Mouse (Mus musculus): Measurements from ENCODE around the gene Sugp1. TPM values are rescaled to one million over a fixed set of nuclear protein-coding genes. Genes with fewer than 3 reads are reported as not detected.

Sugp1 gene
- 2.5 and 5.6 TPM in 2 replicates for polyA plus RNA-seq (2012; rRNA removed)

DNA sequence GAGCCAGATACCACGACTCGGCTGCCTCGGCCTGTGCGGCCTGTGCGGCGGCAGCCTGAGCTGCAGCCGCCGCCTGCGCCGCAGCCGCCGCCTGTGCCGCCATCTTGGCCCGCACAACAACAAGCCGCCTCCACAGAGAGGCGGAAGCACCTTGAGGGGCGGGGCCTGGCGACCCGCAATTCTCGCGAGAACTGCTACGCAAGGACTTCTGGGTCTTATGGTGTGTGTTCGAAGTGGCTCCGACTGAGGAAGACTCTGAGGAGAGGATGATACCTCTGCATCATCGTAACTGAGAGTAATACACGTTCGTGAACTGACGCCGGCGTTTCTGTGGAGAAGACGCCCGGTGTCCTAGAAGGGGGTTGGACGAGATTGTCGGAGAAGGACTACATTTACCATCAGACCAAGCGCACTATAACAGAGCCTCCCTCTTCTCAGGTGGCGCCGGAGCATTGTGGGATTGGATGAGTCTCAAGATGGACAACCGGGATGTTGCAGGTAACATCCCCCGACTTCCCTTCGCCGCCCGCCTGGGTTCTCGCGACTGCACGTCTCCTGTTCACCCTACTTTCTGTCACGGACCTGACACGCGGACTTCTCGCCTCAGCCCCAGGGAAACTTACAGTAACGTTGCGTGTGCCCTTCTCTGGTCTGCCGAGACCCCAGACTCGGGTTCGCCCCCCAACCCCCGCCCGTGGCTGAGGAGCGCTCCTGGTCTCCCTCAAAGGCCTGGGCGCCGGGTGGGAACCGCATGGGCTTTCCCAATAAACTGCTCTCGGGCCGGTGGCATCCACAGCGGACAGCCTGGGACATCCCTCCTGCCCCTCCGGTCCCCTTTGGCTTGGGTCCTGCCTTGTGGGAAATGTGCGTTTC lies at the start of gene Sugp1, which contains the start of gene Mau2:
TSS of gene Sugp1 (plus strand) at position 231 of the 873 bp plus-strand sequence.
TSS of gene Mau2 (minus strand) at position 152 of the 873 bp plus-strand sequence.

DNA sequence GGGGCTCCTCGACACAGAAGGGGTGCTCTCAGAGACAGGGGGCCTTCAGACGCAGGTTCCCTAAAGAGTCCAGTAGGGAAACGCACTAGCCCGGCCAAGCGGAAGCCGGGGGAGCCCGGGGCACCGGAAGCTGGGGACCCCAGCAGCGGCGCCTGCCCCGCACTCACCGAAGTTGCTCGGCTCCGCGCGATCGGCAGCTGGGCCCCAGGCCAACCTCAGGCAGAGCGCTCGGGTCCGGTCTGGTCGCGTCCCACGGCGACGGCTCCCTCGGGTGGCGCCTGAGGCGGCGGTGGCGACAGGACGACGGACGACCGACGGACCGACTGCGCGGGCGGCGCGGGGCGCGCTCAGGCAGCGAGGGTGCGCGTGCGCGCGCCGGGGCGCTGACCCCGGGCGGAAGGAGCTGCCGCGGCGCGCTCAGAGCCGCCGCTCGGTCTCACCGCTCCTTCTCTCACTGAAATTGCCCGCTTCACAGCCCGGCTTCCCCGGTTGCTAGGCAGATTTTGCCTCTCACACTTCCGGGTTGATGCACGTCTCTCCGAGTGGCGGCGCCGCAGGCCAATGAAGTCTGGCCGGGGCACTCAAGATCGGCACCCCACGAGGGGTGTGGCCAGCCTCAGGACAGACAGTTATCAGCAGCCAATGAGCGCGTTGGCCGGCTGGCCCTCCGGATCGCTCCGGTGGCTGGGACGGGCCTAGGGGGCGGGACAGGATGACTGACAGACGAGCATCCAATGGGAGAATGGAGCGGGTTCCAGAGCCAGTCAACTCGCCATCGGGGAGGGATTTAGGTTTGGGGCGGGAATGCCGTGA lies 46.6 kb upstream of the Sugp1 start, which contains the start of gene Gatad2a:
TSS of gene Gatad2a (minus strand) at position 609 of the 813 bp plus-strand sequence.

DNA sequence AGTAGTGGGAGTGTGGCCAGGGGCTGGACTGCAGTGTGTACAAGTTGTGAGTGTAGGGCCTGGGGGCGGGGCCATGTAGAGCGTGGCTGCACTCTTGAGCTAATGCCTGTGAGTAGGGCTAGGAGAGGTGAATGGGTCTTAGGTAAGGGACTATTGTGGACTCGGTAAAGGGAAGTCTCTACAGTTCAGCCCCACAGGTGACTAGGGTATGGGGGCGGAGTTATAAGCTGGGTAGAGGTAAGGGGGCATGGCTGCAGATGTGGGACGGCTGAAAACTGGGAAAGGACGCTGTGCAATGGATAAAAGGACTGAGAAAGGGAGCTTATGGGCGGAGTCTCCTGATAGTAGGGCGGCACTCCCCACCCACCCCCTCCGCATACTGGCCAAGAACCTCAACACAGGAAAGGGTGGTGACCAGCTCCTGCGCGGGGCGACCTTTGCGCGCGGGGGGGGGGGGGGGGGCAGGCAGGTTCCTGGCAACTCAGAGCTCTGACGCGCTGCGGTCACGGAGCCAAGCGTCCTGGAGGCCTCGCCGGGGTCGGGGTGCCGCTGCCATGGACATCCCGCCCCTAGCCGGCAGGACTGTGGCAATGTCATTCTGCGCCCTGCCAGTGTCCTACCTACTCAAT lies 29.9 kb downstream of the Sugp1 start, which contains the start of gene Tm6sf2:
TSS of gene Tm6sf2 (plus strand) at position 484 of the 629 bp plus-strand sequence.

DNA sequence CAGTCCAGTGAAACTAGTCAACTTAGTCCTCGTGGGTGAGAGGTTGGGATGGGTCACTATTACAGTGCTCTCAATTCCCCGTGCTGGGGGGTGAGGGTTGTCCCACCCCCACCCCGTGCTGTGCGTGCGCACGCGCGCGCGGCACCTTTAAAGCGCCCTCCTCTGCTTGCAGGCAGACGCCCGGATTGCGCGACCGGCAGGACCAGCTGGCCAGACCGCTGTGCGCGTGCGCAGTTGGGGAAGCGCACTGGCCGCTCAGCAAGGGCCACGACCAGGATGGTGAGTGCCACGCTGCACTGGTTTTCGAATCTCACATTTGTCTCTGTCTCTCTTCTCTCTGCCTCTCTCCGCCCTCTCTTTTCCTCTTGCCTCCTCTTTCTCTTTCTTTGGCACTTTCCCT lies 40.7 kb downstream of the Sugp1 start, which contains the start of gene Hapln4:
TSS of gene Hapln4 (plus strand) at position 173 of the 400 bp plus-strand sequence.

DNA sequence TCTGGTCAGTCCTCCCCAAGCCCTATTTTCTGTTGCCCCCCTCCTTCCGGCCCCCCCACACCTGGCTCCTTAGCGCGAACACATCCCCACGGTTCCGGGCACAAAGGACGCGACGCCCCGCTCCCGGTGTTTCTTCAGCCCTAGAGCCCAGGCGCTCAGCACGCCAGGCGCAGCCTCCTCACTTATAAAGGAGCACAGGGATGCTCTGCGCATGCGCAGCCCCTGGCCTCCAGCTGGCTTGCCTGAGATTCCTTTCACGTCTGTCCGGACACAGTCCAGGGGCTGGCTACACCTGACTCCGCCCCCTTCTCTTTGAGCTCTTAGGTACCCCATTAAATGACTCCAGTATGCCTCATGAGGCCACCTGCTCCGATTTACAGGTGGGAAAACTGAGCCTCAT lies 78.1 kb downstream of the Sugp1 start, which contains the start of gene Ncan:
TSS of gene Ncan (minus strand) at position 207 of the 400 bp plus-strand sequence.

Other genes with a start within 250 kb of the Sugp1 start
- gene Gmip, start 234.1 kb upstream of the Sugp1 start, polyA plus RNA-seq (2012; rRNA removed) = 23.4 and 25.5 TPM in 2 replicates
- gene Lpar2, start 220.4 kb upstream of the Sugp1 start, polyA plus RNA-seq (2012; rRNA removed) = 2.4 and 3.4 TPM in 2 replicates
- 2.4 and 5.1 TPM in 2 replicates for gene Pbx4, start 210.3 kb upstream of the Sugp1 start, polyA plus RNA-seq (2012; rRNA removed)
- gene Cilp2, start 155.1 kb upstream of the Sugp1 start, polyA plus RNA-seq (2012; rRNA removed) = 0.17 and 0.34 TPM in 2 replicates
- 0.88 and 1.7 TPM in 2 replicates for gene Tssk6, start 140.6 kb upstream of the Sugp1 start, polyA plus RNA-seq (2012; rRNA removed)
- 58.7 and 79.5 TPM in 2 replicates for gene Ndufa13, start 140.3 kb upstream of the Sugp1 start, polyA plus RNA-seq (2012; rRNA removed)
- 1.7 and 2.6 TPM in 2 replicates for gene Yjefn3, start 140.1 kb upstream of the Sugp1 start, polyA plus RNA-seq (2012; rRNA removed)
- gene Gatad2a, start 46.4 kb upstream of the Sugp1 start, polyA plus RNA-seq (2012; rRNA removed) = 41.2 and 45.5 TPM in 2 replicates
- 27.5 and 35.3 TPM in 2 replicates for gene Mau2, start 79 bp upstream of the Sugp1 start, polyA plus RNA-seq (2012; rRNA removed)
- gene Tm6sf2, start 30.1 kb downstream of the Sugp1 start, polyA plus RNA-seq (2012; rRNA removed) = 4.8 and 19.7 TPM in 2 replicates
- gene Hapln4, start 40.6 kb downstream of the Sugp1 start, polyA plus RNA-seq (2012; rRNA removed) = 0.58 and 0.99 TPM in 2 replicates
- gene Ncan, start 78.1 kb downstream of the Sugp1 start, polyA plus RNA-seq (2012; rRNA removed) = 0.04 TPM in 1 of 2 replicates, not detected in the other
- 6.0 and 7.6 TPM in 2 replicates for gene Nr2c2ap, start 88.5 kb downstream of the Sugp1 start, polyA plus RNA-seq (2012; rRNA removed)
- gene Rfxank, start 96.3 kb downstream of the Sugp1 start, polyA plus RNA-seq (2012; rRNA removed) = 15.6 and 18.6 TPM in 2 replicates
- 32.5 and 46.3 TPM in 2 replicates for gene Borcs8, start 96.7 kb downstream of the Sugp1 start, polyA plus RNA-seq (2012; rRNA removed)
- 0.16 and 0.40 TPM in 2 replicates for gene Mef2b, start 96.9 kb downstream of the Sugp1 start, polyA plus RNA-seq (2012; rRNA removed)
- gene Tmem161a, start 129.5 kb downstream of the Sugp1 start, polyA plus RNA-seq (2012; rRNA removed) = 96.3 and 97.2 TPM in 2 replicates
- 14.0 and 18.8 TPM in 2 replicates for gene Slc25a42, start 169.5 kb downstream of the Sugp1 start, polyA plus RNA-seq (2012; rRNA removed)
- 11.0 and 11.3 TPM in 2 replicates for gene Sugp2, start 191.4 kb downstream of the Sugp1 start, polyA plus RNA-seq (2012; rRNA removed)
- gene Armc6, start 191.7 kb downstream of the Sugp1 start, polyA plus RNA-seq (2012; rRNA removed) = 11.8 and 15.5 TPM in 2 replicates
- gene Homer3, start 240.0 kb downstream of the Sugp1 start, polyA plus RNA-seq (2012; rRNA removed) = 16.3 and 20.1 TPM in 2 replicates